Mouse (Mus musculus) liver, postnatal 0 days (tissue): Measurements from ENCODE around the gene Scaf4.

Experiments used
- CTCF ChIP-seq: sonication (generic); IDR thresholded peaks from 2 replicates; pipeline ENCODE4 v1.5.1; 2016; ENCODE audit warnings: antibody characterized with exemption, low read depth
- EP300 ChIP-seq: IDR thresholded peaks from 2 replicates; pipeline ENCODE4 v1.6.1; 2016; ENCODE audit warnings: antibody characterized with exemption, low read depth, mild to moderate bottlenecking

GRCm38 (mm10) chr16:90241875-90242274 is 42.4 kb downstream of the Scaf4 start:
- TF ChIP-seq CTCF (no peak), EP300 (no peak)
